Mouse (Mus musculus) R1 (cell line): Measurements from ENCODE around the gene Ino80e.

ENCODE experiments used
- DNase-seq: peaks from one replicate; pipeline ENCODE4 v3.0.0-alpha.2; 2018; ENCODE audit warnings: low read depth, low spot score

The Ino80e gene

DNA sequence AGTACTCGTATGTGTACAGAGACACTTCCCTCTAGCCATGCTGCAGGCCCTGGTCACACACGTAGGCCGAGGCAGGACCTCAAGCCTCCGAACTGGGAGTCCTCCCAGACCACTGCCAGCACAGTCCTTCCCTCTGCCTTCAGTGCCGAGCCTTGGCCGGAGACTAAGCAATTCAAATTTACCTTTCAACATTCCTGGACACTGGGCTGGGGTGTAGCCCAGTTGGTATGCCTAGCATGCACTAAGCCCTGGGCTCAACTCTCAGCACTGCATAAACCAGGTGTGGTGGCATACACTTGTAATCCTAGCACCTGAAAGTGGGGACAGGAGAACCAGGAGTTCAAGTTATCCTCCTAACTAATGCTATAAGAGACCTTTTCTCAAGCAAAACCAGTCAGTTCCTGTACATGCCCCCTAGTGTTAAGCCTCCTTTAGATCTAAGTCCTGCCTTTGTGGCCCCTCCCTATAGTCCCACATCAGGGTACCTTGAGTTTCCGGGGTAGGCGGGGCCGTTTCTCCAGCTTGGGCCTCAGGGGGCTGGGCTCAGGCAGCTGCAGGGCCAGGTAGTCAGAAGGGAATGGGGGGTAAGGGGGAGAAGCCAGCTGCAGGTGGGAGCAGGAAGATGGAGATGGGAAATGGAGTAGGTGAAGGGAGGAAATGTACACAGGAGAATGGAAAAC, 5.3 kb downstream of the Ino80e start:
- DNase-seq: peak; percentile 95

GRCm38 (mm10) chr7:126855641-126856040, 6.5 kb downstream of the Ino80e start:
- no peak for DNase-seq

GRCm38 (mm10) chr7:126853454-126853853, 8.7 kb downstream of the Ino80e start:
- DNase-seq: no peak

- no peak for DNase-seq
These were observed 11.0 kb downstream of the Ino80e start for GRCm38 (mm10) chr7:126851192-126851591.

DNA sequence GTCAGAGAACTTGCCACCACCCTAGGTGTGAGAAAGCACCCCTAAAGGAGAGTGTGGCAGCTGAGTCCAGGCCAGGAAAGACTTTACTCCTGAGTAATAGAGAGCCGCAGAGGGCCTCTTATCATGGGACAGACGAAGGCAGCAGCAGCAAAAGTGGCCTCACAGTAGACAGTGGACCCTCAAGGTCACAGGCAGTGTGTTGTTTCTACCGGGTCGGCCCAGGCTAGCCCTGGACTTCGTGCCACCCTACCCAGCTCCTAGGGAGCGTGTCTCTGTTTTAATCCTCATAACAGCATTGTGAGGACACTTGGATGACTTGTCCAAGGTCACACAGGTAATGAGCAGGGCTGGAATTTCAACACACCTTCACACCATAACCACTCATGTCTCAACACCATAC, 12.0 kb downstream of the Ino80e start:
- DNase-seq: no peak

DNA sequence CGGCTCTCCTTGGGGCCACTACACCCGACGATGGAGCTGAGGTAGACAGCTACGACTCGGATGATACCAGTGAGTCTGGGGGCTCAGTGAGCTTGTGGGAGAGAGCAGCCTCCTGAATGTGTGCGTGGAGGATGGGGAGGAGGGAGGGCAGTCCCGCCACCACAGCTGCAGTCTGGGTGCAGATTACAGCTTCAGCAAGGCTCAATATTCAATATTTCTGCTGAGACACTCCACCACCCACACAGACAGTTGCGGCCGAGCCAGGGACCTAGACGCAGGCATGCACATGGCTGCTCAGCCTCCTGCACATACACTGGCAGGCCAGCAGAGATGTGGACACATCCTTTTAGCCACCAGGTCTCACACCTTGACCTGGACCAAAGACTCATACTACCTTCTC, 13.4 kb downstream of the Ino80e start:
- DNase-seq: no peak

GRCm38 (mm10) chr7:126847421-126848398, 14.5 kb downstream of the Ino80e start:
- DNase-seq: peak; percentile 75

DNA sequence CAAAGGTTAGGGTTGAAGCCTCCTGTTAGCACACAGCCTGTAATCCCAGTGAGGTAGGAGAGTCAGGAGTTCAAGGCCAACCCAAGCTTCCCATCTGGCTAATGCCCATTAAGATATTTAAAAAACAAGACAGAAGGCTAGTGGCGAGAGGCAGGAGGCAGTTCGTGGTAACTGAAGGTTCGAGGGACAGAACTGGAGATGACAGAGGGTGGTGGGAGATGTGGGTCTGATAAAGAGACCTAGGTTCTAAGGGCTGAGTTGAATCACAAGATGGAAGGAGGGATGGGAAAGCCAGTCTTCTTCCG, 15.1 kb downstream of the Ino80e start, which contains the start of gene Doc2a:
TSS of gene Doc2a (plus strand) at position 301 of the 305 bp plus-strand sequence.
- no peak for DNase-seq

GRCm38 (mm10) chr7:126845516-126845915, 16.7 kb downstream of the Ino80e start:
- DNase-seq: no peak

DNA sequence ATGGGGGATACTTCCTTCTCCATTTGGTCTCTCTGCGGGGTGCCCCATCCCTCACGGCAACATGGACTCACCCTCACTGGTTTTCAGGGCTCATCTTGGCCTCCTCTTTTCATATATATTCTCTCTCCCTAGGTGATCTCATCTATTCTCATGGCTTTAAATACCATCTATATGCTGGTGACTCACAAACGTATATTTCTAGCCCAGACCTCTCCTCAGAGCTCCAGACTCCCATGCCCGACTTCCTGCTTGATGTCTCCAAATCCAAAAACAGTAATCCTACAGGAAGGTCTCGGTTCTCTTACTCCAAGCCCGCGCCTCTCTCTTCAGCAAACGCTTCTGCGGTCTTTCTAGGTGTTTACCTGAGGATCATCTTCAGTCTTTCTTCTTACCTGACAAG, 18.9 kb downstream of the Ino80e start:
- no peak for DNase-seq

DNA sequence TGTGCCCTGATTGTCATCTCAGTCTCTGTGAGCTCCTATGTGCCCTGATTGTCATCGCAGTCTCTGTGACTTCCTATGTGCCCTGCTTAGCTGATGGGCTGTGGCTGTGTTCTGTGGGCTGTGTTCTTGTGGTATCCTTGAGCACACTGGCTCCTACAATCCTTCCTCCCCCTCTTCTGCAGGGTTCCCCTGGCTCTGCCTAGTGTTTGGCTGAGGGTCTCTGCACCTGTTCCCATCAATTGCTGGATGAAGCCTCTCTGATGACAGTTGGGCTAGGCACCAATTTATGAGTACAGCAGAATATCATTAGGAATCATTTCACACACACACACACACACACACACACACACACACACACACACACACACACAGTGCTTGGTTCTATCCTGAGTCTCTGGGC, 28.9 kb downstream of the Ino80e start:
- no peak for DNase-seq

DNA sequence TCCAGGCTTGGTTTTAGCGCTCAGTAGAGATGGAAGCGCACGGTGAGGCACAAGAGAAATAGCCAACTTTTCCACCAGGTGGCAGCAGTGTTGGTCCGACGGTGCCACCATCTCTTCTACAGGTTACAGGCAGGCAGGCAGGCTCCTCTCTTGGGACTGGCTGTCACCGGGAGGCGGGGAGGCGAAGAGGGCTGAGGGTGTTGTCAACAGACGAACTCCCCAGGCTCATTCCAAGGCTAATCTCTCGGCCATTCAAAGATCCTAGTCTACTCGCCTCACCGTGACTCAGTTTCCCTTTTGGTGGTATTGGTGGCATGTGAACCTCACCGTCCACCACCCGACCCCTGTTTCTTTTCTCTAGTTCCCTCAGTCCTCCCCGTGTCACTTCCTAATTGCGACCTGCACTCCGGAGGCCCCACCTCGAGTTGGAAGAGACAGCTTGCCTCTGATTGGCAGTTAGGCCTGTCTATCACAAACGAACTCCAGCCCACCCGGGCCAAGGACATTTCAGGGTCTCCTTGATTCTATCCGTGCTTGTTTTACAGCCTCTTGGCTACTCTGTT, 30.1 kb downstream of the Ino80e start:
- DNase-seq: peak; percentile 97

DNA sequence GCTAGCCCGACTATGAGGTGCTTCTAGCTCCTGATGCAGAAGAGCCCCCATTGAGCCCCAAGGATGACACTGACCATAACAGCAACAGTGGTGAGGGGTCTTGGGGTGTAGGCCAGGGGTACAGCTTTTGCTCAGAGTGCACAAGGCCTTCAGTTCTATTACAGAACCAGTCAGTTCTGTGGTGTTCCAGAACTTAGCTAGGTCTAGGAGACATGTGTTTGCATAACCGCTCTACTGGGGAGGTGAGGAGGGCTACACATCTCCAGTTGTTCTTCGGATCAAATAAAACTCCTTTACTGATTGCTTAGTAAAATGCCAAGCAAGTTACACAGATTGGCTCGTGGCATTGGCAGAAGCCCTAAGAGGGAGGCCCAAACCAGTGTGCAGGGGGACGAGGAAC, 30.6 kb downstream of the Ino80e start, which contains the start of gene 4930451I11Rik:
TSS of gene 4930451I11Rik (minus strand) at position 101 of the 400 bp plus-strand sequence.
- no peak for DNase-seq

GRCm38 (mm10) chr7:126825952-126826351, 36.2 kb downstream of the Ino80e start:
- no peak for DNase-seq

DNA sequence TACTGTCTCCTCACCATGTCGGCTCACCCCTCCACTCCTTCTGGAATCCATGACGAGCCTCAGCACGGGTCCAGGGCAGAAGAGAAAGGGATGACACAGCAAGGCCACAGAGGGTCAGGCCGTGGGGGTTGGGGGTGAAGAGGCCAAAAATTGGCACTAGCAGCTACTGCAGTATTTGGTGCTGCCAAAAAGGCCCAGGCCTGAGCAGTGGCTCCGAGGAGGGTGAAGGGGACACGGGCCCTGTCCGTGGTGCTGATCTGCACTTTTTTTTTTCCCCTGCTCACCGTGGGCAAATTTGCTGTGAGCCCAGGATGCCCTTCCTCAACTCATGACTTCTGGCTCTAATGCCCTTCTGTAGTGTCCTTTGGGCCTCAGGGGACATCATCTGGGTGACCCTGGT, 36.8 kb downstream of the Ino80e start:
- DNase-seq: no peak

DNA sequence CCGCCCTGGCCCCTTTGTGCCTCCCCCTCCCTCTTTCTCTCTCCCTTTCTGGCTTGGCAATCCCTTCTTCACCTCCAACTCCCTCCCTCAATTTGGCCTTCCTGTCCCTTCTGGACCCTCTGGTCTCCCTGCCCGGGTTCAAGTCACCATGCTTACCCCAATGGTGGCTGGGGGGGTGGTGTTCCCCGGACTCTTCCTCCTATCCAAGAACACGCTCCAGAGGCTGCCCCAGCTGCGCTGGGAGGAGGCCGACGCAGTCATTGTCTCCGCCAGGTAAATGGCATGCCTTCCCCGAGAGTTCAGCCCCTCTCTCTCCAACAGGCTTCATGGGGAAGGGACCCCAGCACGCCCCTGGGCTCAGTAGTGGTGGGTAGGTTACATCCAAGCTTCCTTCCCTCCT, 38.2 kb downstream of the Ino80e start:
- DNase-seq: no peak

GRCm38 (mm10) chr7:126823202-126823711, 38.9 kb downstream of the Ino80e start:
- DNase-seq: no peak

- DNase-seq: no peak
These were observed 39.4 kb downstream of the Ino80e start for GRCm38 (mm10) chr7:126822741-126823140.

DNA sequence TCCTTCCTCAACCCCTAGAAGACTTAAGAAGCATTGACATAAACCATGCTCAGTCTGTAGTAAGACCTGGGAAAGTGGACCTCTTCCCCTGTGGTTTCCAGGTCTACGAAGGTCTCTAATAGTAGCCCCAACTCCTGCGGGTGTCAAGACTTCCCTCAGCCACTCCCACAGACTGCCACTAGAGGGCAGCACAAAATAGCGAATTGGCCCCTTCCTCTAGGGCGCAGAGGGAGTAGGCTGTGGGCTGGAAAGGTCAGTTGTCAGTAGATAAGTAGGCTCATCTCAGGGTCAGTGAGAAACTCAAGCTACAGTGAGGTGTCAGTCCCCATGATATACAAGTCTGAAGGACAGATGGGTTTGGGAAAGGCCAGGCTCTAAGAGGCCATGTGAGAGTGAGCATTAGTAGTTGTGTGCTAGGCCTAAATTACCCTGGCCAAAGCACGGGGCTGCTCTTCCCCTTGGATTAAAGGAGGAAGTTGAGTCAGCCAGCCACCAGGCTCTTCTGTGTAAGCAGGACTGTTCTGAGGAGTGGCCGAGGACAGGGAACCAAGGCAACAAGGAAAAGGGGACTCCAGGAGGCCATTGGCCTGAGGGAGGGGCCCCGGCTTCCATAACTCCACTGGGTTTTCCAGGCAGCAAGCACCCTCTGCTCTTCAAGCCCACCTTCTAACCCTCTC, 40.2 kb downstream of the Ino80e start:
- peak; percentile 84 for DNase-seq

GRCm38 (mm10) chr7:126818818-126819217, 43.4 kb downstream of the Ino80e start:
- DNase-seq: no peak

DNA sequence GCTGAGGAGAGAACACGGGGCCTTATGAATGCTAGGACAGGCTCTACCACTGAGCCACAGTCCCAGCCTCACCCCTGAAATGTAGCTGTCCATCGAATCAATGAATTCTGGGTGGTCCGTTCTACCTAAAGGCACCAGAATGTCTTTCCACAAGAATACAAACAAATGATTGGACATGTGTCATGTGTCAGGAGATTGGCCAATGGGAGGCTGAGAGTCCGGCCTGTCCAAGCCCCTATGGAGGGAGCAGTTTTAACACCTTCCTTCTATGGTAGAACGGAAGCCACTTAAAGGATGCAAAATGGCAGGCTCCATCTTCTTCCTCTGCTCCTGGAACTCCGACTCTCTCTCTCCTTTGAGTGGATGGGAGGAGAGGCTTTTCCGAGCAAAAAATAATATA, 44.6 kb downstream of the Ino80e start:
- peak; percentile 75 for DNase-seq

GRCm38 (mm10) chr7:126816494-126816893, 45.7 kb downstream of the Ino80e start:
- DNase-seq: no peak
